Mouse (Mus musculus): ENCODE results near the gene Nme7. TPM values are rescaled to one million over a fixed set of nuclear protein-coding genes. Genes with fewer than 3 reads are reported as not detected.
A peak's percentile ranks its signal among the peaks of the same experiment; 100 is the strongest.

The Nme7 gene
- polyA plus RNA-seq, 1 experiment from 2014 or later = 8.5 TPM

DNA sequence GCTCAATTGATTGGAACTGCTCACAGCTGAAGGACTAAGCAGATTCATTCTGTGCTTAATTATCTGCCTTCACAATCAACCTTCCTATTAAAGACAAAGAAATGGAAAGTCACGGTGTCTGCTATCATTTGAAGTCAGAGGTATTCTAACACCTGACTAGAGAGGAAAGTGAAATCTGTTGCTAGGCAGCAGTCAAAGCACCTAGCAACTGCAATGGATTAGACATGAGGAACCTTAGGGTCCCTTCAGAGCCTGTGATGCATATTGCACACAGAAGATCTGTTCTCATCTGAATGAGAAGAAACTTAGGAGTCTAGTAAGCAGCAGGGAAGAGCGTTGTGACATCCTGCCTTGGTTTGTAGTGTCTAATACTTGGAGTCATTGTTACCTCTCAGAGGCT, 58.1 kb downstream of the Nme7 start:
- Histone ChIP-seq H3K4me2 (ENCODE audit: low read depth, low read length) (no peak overlapping the region), H3K4me1 (ENCODE audit: control insufficient read depth, low read depth, low read length) (no peaks in the 10 kb centered on the region), H3K27ac (ENCODE audit: low read length) (no peak overlapping the region), H3K9me3 (replicated peaks; ENCODE audit: control insufficient read depth, low read length) (no peaks in the 10 kb centered on the region), H3K27me3 (ENCODE audit: control insufficient read depth, insufficient read depth, low read depth, low read length) (no peaks in the 10 kb centered on the region), H3K36me3 (ENCODE audit: control insufficient read depth, insufficient read depth) (no peaks in the 10 kb centered on the region), H3K9ac (ENCODE audit: low read depth, low read length) (no peak overlapping the region), H3K4me3 (ENCODE audit: low read depth, low read length) (no peak overlapping the region)
- ATAC-seq (ENCODE audit: low read depth) = no peak
- WGBS (ENCODE audit: insufficient replicate concordance) = 70% methylated on average over 2 of the region's 2 CpGs

DNA sequence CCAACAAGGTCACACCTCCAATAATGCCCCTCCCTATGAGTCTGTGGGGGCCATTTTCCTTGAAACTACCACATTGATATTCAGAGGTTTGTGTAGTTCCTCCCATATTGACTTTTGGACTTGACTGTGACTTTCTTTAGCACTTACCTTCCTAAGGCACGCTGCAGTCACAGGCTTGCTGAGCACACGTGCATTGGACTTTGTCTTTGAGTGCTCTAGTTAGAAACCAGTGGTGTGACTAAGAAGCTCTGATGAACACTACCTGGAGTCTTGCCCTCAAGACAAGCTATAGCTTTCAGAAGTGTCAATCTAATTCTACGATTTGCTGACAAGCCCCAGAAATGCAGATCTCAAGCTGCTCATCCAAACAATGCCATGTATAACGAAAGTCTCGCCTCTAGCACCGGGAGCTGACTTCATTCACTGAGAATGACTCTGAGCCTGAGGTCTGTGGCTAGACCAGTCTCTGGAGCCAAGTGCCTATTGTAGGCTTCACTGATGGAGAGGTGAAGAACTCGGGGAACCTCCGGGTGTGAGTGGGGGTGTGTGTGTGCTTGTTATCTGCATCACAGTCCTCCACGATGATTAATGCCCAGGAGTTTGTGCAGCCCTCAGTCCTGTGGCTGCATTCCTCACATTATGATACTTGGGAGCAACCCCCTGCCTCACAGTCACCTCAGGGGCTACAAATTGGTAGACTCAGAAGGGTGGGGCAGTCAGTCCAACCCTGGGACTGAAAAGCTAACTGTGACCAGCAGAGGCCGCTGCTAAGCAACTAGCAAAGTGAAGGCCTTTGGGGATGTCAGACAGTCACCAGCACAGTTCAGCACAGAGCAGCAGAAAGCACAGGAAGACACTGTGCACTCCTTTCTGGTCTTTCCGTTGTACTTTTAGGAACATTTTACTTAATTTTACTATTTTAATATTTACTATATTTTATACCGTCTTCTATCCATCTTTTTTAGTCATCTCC, 62.5 kb downstream of the Nme7 start:
- H3K4me1 ChIP-seq (ENCODE audit: control insufficient read depth, low read depth, low read length) = no peaks in the 10 kb centered on the region
- H3K9me3 ChIP-seq (replicated peaks; ENCODE audit: control insufficient read depth, low read length) = no peaks in the 10 kb centered on the region
- no peak overlapping the region for H3K9ac ChIP-seq (ENCODE audit: low read depth, low read length)
- ATAC-seq (ENCODE audit: low read depth) = peak; percentile 71
- H3K4me2 ChIP-seq (ENCODE audit: low read depth, low read length) = no peak overlapping the region
- no peak overlapping the region for H3K27ac ChIP-seq (ENCODE audit: low read length)
- 61% methylated on average over 12 of the region's 12 CpGs for WGBS (ENCODE audit: insufficient replicate concordance)
- H3K27me3 ChIP-seq (ENCODE audit: control insufficient read depth, insufficient read depth, low read depth, low read length) = no peaks in the 10 kb centered on the region
- H3K36me3 ChIP-seq (ENCODE audit: control insufficient read depth, insufficient read depth) = no peaks in the 10 kb centered on the region
- no peak overlapping the region for H3K4me3 ChIP-seq (ENCODE audit: low read depth, low read length)

DNA sequence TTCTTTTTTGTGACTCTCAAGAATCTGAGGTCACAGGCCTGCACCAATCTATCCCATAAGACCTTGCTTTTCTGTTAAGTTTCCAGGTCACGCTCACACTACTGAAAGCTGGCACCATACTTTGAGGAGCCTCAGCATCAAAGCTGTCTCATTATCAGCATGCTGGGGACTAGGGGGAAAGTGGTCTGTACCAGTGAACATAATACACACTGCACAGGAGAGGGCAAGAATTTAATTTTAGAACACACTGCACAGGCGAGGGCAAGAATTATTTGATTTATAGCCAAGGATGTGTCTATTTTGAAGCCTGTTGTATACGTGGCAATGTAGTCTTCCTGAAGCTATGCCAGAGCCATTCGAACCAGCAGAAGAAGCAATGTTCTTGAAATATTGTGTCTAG, 64.2 kb downstream of the Nme7 start:
- Histone ChIP-seq H3K27ac (ENCODE audit: low read length) (no peak overlapping the region), H3K36me3 (ENCODE audit: control insufficient read depth, insufficient read depth) (no peaks in the 10 kb centered on the region), H3K4me1 (ENCODE audit: control insufficient read depth, low read depth, low read length) (no peaks in the 10 kb centered on the region), H3K9me3 (replicated peaks; ENCODE audit: control insufficient read depth, low read length) (no peaks in the 10 kb centered on the region), H3K9ac (ENCODE audit: low read depth, low read length) (no peak overlapping the region), H3K27me3 (ENCODE audit: control insufficient read depth, insufficient read depth, low read depth, low read length) (no peaks in the 10 kb centered on the region), H3K4me3 (ENCODE audit: low read depth, low read length) (no peak overlapping the region), H3K4me2 (ENCODE audit: low read depth, low read length) (no peak overlapping the region)
- ATAC-seq (ENCODE audit: low read depth) = no peak
- WGBS (ENCODE audit: insufficient replicate concordance) = 59% methylated on average over 4 of the region's 4 CpGs

DNA sequence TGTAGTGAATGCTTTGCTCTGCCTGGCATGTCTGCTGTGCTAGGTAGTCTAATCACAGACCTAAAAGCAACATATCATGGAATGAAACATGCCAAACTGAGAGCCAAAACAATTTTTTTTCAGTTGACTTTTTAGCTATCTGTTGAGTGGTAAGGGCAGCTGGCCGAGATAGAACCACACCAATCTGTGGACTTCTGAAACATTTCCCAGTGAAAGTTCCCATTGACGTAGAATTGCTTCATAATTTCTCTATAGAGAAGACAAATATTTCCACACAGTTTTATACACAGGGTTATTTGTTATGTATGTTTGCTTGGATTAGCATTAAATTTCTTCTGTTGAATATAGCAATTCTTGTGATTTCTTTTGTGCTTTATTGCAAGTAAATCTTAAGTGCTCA, 65.9 kb downstream of the Nme7 start:
- H3K4me2 ChIP-seq (ENCODE audit: low read depth, low read length) = no peak overlapping the region
- no peaks in the 10 kb centered on the region for H3K27me3 ChIP-seq (ENCODE audit: control insufficient read depth, insufficient read depth, low read depth, low read length)
- ATAC-seq (ENCODE audit: low read depth) = no peak
- no peak overlapping the region for H3K4me3 ChIP-seq (ENCODE audit: low read depth, low read length)
- 65% methylated on average over 2 of the region's 2 CpGs for WGBS (ENCODE audit: insufficient replicate concordance)
- H3K4me1 ChIP-seq (ENCODE audit: control insufficient read depth, low read depth, low read length) = no peaks in the 10 kb centered on the region
- H3K27ac ChIP-seq (ENCODE audit: low read length) = no peak overlapping the region
- H3K36me3 ChIP-seq (ENCODE audit: control insufficient read depth, insufficient read depth) = no peaks in the 10 kb centered on the region
- no peak overlapping the region for H3K9ac ChIP-seq (ENCODE audit: low read depth, low read length)
- H3K9me3 ChIP-seq (replicated peaks; ENCODE audit: control insufficient read depth, low read length) = no peaks in the 10 kb centered on the region

DNA sequence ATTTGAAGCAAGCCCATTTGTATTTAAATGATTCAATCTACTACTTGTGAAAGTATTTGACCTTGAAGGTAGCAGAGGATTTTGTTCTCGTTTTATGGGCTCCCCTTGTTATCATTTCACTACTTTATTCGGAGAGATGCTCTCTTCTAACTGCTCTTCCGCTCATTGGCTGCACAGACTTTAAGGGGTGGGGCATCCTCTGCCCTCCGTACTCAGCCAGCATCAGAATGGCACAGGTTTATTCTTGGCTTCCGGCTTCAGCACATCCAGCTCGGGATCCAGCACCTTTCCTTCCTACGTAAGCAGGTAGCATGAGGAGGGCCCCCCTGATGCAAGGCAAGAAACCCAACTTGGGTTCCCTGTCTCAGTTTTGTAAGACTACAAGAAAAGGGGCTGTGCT, 69.1 kb downstream of the Nme7 start:
- ATAC-seq (ENCODE audit: low read depth) = no peak
- WGBS (ENCODE audit: insufficient replicate concordance) = 69% methylated on average over 7 of the region's 7 CpGs

DNA sequence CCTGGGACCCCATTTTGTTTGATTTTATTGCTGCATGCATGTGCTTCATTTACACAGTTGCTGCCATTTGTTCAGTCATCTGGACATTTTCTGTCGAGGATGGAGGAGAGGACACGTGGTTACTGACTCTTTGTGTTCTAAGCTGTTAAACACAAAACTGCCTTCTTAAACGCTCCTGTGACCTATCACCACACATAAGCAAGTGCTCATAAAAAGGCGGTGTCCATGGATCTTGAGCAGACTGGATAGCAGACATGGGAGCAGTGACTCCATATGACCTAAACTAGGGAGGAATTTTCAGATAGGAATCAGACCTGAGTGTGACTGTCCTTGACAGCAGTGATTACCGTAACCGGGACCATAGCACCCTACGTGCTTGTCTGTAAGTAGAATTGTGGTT, 70.1 kb downstream of the Nme7 start:
- WGBS (ENCODE audit: insufficient replicate concordance) = 71% methylated on average over 7 of the region's 7 CpGs
- H3K9ac ChIP-seq (ENCODE audit: low read depth, low read length) = no peak overlapping the region
- no peak overlapping the region for H3K4me2 ChIP-seq (ENCODE audit: low read depth, low read length)
- no peaks in the 10 kb centered on the region for H3K36me3 ChIP-seq (ENCODE audit: control insufficient read depth, insufficient read depth)
- no peak for ATAC-seq (ENCODE audit: low read depth)
- H3K4me3 ChIP-seq (ENCODE audit: low read depth, low read length) = no peak overlapping the region
- no peaks in the 10 kb centered on the region for H3K9me3 ChIP-seq (replicated peaks; ENCODE audit: control insufficient read depth, low read length)
- no peak overlapping the region for H3K27ac ChIP-seq (ENCODE audit: low read length)
- H3K4me1 ChIP-seq (ENCODE audit: control insufficient read depth, low read depth, low read length) = no peaks in the 10 kb centered on the region
- no peaks in the 10 kb centered on the region for H3K27me3 ChIP-seq (ENCODE audit: control insufficient read depth, insufficient read depth, low read depth, low read length)

More for the DNA sequence above, 69.1 kb downstream of the Nme7 start:
- Histone ChIP-seq H3K36me3 (ENCODE audit: control insufficient read depth, insufficient read depth) (no peaks in the 10 kb centered on the region), H3K27ac (ENCODE audit: low read length) (no peak overlapping the region), H3K4me3 (ENCODE audit: low read depth, low read length) (no peak overlapping the region), H3K4me2 (ENCODE audit: low read depth, low read length) (no peak overlapping the region), H3K9me3 (replicated peaks; ENCODE audit: control insufficient read depth, low read length) (no peaks in the 10 kb centered on the region), H3K4me1 (ENCODE audit: control insufficient read depth, low read depth, low read length) (no peaks in the 10 kb centered on the region), H3K9ac (ENCODE audit: low read depth, low read length) (no peak overlapping the region), H3K27me3 (ENCODE audit: control insufficient read depth, insufficient read depth, low read depth, low read length) (no peaks in the 10 kb centered on the region)

DNA sequence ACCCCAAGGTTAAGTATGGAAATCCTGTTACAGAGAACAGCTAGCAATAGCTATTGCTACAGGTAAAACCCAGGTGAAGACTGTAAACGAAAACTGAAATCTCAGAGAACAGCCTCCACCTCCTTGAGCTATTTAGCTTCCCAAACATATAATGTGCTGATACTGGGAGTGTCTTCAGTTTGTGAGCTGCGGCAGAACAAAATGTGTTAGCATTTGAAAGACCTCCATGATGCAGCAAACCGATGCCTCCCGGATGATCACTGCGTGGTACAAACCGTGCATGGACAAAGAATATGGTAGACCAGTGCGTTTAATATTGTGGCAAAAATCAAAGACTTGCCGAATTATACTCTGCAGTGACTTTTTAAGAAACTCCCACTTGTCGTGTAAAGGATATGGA, 71.7 kb downstream of the Nme7 start:
- no peak overlapping the region for H3K4me3 ChIP-seq (ENCODE audit: low read depth, low read length)
- H3K27ac ChIP-seq (ENCODE audit: low read length) = no peak overlapping the region
- H3K4me2 ChIP-seq (ENCODE audit: low read depth, low read length) = no peak overlapping the region
- no peak overlapping the region for H3K9ac ChIP-seq (ENCODE audit: low read depth, low read length)
- H3K27me3 ChIP-seq (ENCODE audit: control insufficient read depth, insufficient read depth, low read depth, low read length) = no peaks in the 10 kb centered on the region
- no peak for ATAC-seq (ENCODE audit: low read depth)
- no peaks in the 10 kb centered on the region for H3K9me3 ChIP-seq (replicated peaks; ENCODE audit: control insufficient read depth, low read length)
- 83% methylated on average over 9 of the region's 9 CpGs for WGBS (ENCODE audit: insufficient replicate concordance)
- H3K4me1 ChIP-seq (ENCODE audit: control insufficient read depth, low read depth, low read length) = no peaks in the 10 kb centered on the region
- H3K36me3 ChIP-seq (ENCODE audit: control insufficient read depth, insufficient read depth) = no peaks in the 10 kb centered on the region

DNA sequence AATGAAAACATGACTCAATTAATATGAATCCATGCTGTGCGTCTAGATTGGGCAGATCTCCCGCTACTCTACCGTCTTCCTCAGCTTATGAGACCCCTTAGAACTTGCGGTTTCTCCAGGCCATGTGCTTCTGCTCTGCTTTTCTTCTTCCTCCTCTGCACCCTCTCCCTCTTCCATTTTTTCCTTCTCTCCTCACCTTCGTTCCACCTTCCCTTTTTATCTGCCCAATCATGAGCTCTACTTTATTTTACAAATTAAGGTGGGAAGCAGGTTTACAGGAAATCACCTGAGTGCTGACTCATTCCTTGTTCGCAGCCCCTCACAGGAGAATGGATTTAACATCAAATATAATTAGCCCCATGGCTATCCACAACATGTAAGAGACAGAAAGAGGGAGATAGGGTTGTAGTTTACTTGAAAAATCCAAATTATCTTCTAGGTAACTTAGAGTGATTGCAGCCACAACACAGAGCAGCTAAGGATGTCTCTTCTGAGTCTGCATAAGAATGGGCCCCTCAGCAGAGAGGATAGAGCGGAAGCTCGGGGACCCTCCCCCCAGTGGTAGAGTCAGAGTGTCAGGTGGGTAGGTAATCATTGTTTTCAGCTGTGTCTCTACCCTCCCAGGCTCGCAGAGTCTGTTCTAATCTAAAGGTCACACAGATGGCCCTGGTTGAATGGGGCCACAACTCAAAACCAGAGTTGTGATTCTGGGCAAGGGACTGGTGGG, 73.0 kb downstream of the Nme7 start:
- no peaks in the 10 kb centered on the region for H3K4me1 ChIP-seq (ENCODE audit: control insufficient read depth, low read depth, low read length)
- H3K27me3 ChIP-seq (ENCODE audit: control insufficient read depth, insufficient read depth, low read depth, low read length) = no peaks in the 10 kb centered on the region
- H3K9ac ChIP-seq (ENCODE audit: low read depth, low read length) = no peak overlapping the region
- H3K4me2 ChIP-seq (ENCODE audit: low read depth, low read length) = no peak overlapping the region
- H3K27ac ChIP-seq (ENCODE audit: low read length) = no peak overlapping the region
- no peak for ATAC-seq (ENCODE audit: low read depth)
- no peaks in the 10 kb centered on the region for H3K36me3 ChIP-seq (ENCODE audit: control insufficient read depth, insufficient read depth)
- WGBS (ENCODE audit: insufficient replicate concordance) = 61% methylated on average over 9 of the region's 9 CpGs
- no peaks in the 10 kb centered on the region for H3K9me3 ChIP-seq (replicated peaks; ENCODE audit: control insufficient read depth, low read length)
- H3K4me3 ChIP-seq (ENCODE audit: low read depth, low read length) = no peak overlapping the region

DNA sequence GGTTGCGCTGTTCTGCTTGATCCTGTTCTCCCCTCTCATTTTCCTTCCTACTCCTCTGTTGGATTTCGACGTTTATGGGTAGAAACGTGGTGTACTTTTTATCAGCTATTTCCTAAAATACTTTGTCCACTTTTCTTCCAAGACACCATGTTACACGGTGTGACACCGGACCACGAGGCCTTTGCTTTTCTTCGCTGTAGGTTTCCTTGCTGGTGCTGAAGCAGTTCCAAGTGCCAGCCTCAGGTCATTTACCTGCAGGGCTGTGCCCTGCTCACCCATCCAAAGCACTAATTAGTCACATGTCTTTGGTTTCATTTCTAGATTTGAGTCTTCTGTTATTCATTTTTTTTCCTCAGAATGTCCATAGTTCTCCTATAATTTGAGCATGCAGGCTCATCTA, 79.7 kb downstream of the Nme7 start:
- 82% methylated on average over 8 of the region's 8 CpGs for WGBS (ENCODE audit: insufficient replicate concordance)

More for the DNA sequence above, 79.7 kb downstream of the Nme7 start:
- Histone ChIP-seq H3K4me2 (ENCODE audit: low read depth, low read length) (no peak overlapping the region), H3K27me3 (ENCODE audit: control insufficient read depth, insufficient read depth, low read depth, low read length) (no peaks in the 10 kb centered on the region), H3K4me1 (ENCODE audit: control insufficient read depth, low read depth, low read length) (no peaks in the 10 kb centered on the region), H3K27ac (ENCODE audit: low read length) (no peak overlapping the region), H3K4me3 (ENCODE audit: low read depth, low read length) (no peak overlapping the region), H3K36me3 (ENCODE audit: control insufficient read depth, insufficient read depth) (no peaks in the 10 kb centered on the region), H3K9ac (ENCODE audit: low read depth, low read length) (no peak overlapping the region), H3K9me3 (replicated peaks; ENCODE audit: control insufficient read depth, low read length) (no peaks in the 10 kb centered on the region)
- ATAC-seq (ENCODE audit: low read depth) = no peak

Data from liver, embryonic 16.5 days (tissue).